Mouse (Mus musculus) testis, adult 2 months (tissue): ENCODE measurements at regions not wholly inside any gene's neighbourhood (a gene's known extent, or its start where the extent isn't known, plus 50 kb on each side); places are given as distances from the start of the nearest gene placed in this dataset.

Experiments used
- CTCF ChIP-seq: fragments of 200-500 bp; IDR thresholded peaks from 2 replicates; pipeline ENCODE4 v1.5.1; 2012; ENCODE audit warnings: low read depth, mild to moderate bottlenecking, inconsistent platforms, low read length, moderate library complexity; ENCODE audit not compliant: control insufficient read depth, insufficient read depth, insufficient replicate concordance
- POLR2A ChIP-seq: fragments of 200-500 bp; IDR thresholded peaks from 2 replicates; pipeline ENCODE4 v1.6.1; 2012; ENCODE audit warnings: low read depth, mild to moderate bottlenecking, inconsistent platforms, low read length, moderate library complexity; ENCODE audit not compliant: control insufficient read depth

DNA sequence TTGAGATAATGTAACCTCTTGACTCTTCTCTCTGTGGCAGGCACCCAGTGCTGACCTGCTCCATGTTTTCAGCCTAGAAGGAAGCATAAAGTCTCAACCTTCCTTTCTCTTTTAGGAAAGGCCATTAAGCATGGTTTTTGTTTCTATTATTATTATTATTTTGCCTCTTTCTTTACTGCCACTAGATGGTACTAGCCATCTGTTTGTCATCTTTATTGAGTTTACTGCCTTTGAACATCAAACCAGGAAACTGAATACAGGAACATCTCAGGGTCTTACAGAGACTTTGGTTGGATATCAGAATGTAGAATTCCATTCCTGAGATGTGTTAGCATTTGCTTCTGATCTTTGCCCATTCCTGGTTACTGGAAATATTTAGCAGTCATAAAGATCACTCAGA, 268.8 kb downstream of the Tm4sf1 start:
- TF ChIP-seq CTCF (no peak), POLR2A (no peak)
